Mouse (Mus musculus) heart, embryonic 10.5 days (tissue): Measurements from ENCODE around the gene Optn. TPM values are rescaled to one million over a fixed set of nuclear protein-coding genes. Genes with fewer than 3 reads are reported as not detected.
"Not testable (repeated sequence)": the region's sequence is repeated elsewhere in the genome, so short reads cannot be mapped to it uniquely, and the experiment has no call there.

Source experiments
- DNase-seq: peaks from one replicate; pipeline ENCODE4 v3.0.0-alpha.2; 2017; ENCODE audit warnings: low spot score
- H3K27ac ChIP-seq: fragments of 300-500 bp; sonication (generic); 2 replicates; pipeline ENCODE4 v1.5.1; 2016; ENCODE audit warnings: mild to moderate bottlenecking
- H3K27me3 ChIP-seq: fragments of 300-500 bp; sonication (generic); 2 replicates; pipeline ENCODE4 v1.6.1; 2016; ENCODE audit warnings: mild to moderate bottlenecking; ENCODE audit not compliant: poor library complexity, insufficient read depth, severe bottlenecking
- H3K36me3 ChIP-seq: fragments of 300-500 bp; sonication (generic); 2 replicates; pipeline ENCODE4 v1.6.1; 2016; ENCODE audit warnings: mild to moderate bottlenecking, moderate library complexity
- H3K4me1 ChIP-seq: fragments of 300-500 bp; sonication (generic); 2 replicates; pipeline ENCODE4 v1.6.1; 2016; ENCODE audit warnings: mild to moderate bottlenecking
- H3K4me3 ChIP-seq: fragments of 300-500 bp; sonication (generic); 2 replicates; pipeline ENCODE4 v1.5.1; 2016; ENCODE audit warnings: mild to moderate bottlenecking, moderate library complexity
- H3K9me3 ChIP-seq: fragments of 300-500 bp; sonication (generic); 2 replicates; pipeline ENCODE4 v1.6.1; 2016; ENCODE audit warnings: mild to moderate bottlenecking, moderate library complexity
- WGBS: fragments of 180-500 bp; shearing (Covaris S2); methylation state at CpG from one replicate; pipeline ENCODE4 v1.1.7; 2016; 5-methylcytosine and 5-hydroxymethylcytosine counted together
- polyA plus RNA-seq: library from polyadenylated mRNA; unstranded; fragments of >200 nt; fragmentation: Nextera tagmentation; extraction: Ambion mirVana; gene quantifications from 2 replicates; pipeline ENCODE4 v1.2.1, GENCODE M21; 2016

Optn gene
- polyA plus RNA-seq, 1 experiment from 2014 or later: 10.0 TPM

DNA sequence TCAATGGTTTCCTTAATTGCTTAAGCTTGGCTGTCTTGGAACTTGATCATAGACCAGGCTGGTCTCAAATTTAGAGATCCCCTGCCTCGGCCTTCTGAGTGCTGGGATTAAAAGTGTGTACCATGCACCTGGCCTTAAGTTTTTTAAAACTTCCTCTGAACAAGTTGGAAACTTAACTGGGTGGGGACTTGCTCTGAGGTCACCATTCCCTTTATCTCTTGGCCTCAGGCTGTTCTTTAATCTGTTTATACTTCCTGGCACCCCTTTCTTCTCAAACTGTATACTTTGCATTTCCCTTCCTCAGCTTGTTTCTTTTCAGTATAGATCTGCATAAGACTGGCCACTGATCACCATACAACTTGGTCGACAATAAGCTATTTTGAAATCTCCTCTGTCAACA, 14.1 kb upstream of the Optn start:
- no peak for DNase-seq
- Histone ChIP-seq H3K4me3 (no peak overlapping the region), H3K27ac (no peak overlapping the region), H3K27me3 (no peaks in the 10 kb centered on the region), H3K9me3 (no peaks in the 10 kb centered on the region), H3K4me1 (no peaks in the 10 kb centered on the region), H3K36me3 (no peaks in the 10 kb centered on the region)
- WGBS: 54% methylated on average over 2 of the region's 2 CpGs

DNA sequence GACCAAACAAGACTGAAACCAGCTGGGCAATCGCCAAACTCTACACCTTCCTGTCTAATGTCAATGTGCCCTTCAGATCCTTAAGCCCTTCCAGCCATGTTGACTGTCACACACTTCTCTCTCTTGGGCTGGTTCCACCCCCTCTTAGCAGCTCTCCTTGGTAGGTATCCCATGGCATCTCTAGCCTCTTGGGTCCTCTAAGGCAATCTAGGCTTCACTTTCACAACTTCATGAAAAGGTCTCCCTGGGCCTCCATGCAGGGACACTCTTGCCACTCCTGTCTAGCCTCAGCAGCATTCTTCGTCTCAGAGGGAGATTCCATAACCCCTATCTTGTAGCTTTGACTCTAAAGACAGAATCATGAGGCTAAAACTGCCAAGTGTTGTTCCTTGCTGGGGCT, 13.6 kb upstream of the Optn start:
- DNase-seq: no peak
- WGBS: 73% methylated on average over 2 of the region's 2 CpGs
- Histone ChIP-seq H3K36me3 (no peaks in the 10 kb centered on the region), H3K9me3 (no peaks in the 10 kb centered on the region), H3K27ac (no peak overlapping the region), H3K27me3 (no peaks in the 10 kb centered on the region), H3K4me1 (no peaks in the 10 kb centered on the region), H3K4me3 (no peak overlapping the region)

DNA sequence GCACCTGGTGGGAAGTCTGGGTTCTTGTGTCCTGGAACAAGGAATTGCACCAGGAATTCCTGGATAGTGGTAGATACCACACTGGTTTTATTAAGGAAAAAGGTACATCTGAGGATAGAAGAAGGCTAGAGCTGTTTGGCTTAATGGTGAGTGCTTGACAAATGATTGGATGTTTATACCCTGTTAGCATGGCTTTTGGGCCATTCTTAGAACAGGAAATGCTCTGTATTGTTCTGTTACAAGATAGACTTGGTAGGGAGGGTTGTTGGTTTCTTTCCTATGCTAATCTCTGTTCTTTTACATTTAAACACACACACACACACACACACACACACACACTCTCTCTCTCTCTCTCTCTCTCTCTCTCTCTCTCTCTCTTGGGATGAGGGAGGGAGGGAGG, 12.0 kb upstream of the Optn start:
- Histone ChIP-seq H3K36me3 (no peaks in the 10 kb centered on the region), H3K27ac (no peak overlapping the region), H3K4me3 (no peak overlapping the region), H3K9me3 (no peaks in the 10 kb centered on the region), H3K4me1 (no peaks in the 10 kb centered on the region), H3K27me3 (no peaks in the 10 kb centered on the region)
- no peak for DNase-seq

DNA sequence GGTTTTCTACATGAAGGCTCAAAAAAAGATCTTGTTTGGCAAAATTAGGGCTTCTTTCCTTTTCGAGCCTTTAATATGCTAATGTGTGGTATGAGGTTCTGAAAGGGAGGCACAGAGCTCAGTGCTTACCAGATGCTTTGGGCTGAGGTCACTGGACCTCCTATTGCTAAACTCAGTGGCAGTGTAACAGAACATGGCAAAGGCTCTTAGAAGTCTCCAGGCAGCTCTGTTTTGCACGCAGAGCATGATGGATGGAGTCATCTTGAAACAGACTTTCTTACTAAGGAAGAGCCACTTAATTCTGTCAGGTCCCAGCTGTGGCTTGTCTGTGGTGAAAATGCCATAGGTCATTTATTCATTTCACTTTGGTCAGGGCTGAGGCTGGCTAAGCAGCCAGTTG, 11.6 kb upstream of the Optn start:
- no peak overlapping the region for H3K4me3 ChIP-seq
- H3K27me3 ChIP-seq: no peaks in the 10 kb centered on the region
- no peaks in the 10 kb centered on the region for H3K4me1 ChIP-seq
- H3K9me3 ChIP-seq: no peaks in the 10 kb centered on the region
- no peaks in the 10 kb centered on the region for H3K36me3 ChIP-seq
- H3K27ac ChIP-seq: no peak overlapping the region
- DNase-seq: no peak
- 69% methylated on average over 2 of the region's 2 CpGs for WGBS

DNA sequence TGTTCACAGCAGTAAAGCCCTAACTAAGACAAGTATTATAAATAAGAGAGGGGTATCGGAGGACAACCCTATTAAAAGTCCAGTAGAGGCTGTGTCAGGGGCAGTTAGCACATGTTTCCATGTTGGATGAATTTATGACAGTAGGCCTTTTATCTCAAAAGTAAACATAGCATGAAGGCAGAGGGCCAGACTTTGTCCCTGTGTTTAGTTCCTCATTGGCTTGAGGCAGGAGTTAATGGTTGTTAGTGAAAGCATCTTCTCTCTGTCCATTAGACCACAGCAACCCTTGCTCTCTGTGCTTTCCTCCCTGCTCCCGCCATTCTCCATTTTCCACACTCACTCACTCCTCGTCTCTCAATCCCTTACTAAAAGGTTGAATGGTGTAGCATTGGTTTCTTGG, 9.9 kb upstream of the Optn start:
- no peaks in the 10 kb centered on the region for H3K36me3 ChIP-seq
- no peaks in the 10 kb centered on the region for H3K4me1 ChIP-seq
- H3K27me3 ChIP-seq: no peaks in the 10 kb centered on the region
- WGBS: 83% methylated on average over 3 of the region's 3 CpGs
- DNase-seq: no peak
- no peaks in the 10 kb centered on the region for H3K9me3 ChIP-seq
- no peak overlapping the region for H3K27ac ChIP-seq
- no peak overlapping the region for H3K4me3 ChIP-seq

DNA sequence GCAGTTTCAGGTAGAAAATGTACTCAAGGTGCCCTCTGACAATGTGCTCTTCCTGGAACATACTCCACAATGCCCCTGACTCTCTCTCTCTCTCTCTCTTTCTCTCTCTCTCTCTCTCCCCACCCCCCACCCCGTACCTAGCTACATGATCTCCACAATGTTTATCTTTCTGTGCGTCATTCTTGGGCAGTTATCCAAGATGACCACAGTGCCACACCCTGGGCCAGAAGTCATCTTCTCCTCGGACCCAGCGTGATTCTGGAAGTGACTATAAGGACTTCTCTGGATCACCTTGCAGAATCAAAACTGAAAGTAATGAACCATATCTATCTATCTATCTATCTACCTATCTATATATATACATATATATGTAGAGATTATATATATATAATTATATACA, 4.1 kb upstream of the Optn start:
- Histone ChIP-seq H3K27ac (no peak overlapping the region), H3K36me3 (no peaks in the 10 kb centered on the region), H3K27me3 (no peaks in the 10 kb centered on the region), H3K4me1 (peaks cover 2% of the 10 kb centered on the region; the same call in 1 of the 2 replicates), H3K9me3 (no peaks in the 10 kb centered on the region), H3K4me3 (no peak overlapping the region)
- 72% methylated on average over 4 of the region's 4 CpGs for WGBS
- DNase-seq: no peak

DNA sequence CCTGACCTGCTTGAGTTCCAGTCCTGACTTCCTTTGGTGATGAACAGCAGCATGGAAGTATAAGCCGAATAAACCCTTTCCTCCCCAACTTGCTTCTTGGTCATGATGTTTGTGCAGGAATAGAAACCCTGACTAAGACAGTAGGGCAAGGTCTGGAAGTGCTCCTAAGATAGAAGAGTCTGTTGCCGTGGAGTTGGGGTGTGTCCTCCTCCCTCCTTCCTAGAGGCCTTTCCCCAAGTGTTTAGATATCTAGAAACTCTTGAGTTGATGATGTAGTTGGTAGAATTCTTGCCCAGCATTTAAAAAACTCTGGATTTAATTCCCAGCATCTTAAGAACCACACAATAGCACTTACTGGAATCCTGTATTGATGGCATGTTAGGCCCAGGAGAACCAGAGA, 3.4 kb upstream of the Optn start:
- 78% methylated on average over 2 of the region's 2 CpGs for WGBS
- H3K27ac ChIP-seq, H3K36me3 ChIP-seq, H3K27me3 ChIP-seq, DNase-seq, H3K4me3 ChIP-seq, H3K4me1 ChIP-seq, H3K9me3 ChIP-seq: not testable (repeated sequence)

DNA sequence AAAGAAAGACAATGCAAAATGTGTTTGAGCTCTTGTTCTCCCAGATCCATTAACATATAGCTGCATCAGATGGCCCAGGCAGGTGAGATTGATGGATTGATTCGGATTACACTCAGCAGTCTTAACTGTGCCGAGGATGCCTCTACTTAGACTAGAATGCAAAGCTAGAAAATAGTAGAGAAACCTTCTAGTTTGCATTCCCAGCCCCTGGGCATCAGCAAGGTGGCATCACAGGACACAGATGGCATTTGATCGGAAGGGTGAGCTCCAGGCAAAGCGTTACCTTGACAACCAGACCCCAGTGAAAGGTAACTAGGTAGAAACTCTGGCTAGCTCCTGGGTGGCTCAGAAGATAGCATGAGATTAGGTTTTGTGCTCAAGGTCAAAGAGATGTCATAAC, 396 bp upstream of the Optn start:
- Histone ChIP-seq H3K27ac (no peak overlapping the region), H3K27me3 (no peaks in the 10 kb centered on the region), H3K4me3 (peak overlapping the region; percentile 67), H3K4me1 (peaks cover 5% of the 10 kb centered on the region; the same call in 1 of the 2 replicates), H3K9me3 (no peaks in the 10 kb centered on the region), H3K36me3 (no peaks in the 10 kb centered on the region)
- DNase-seq: no peak
- 44% methylated on average over 4 of the region's 4 CpGs for WGBS

DNA sequence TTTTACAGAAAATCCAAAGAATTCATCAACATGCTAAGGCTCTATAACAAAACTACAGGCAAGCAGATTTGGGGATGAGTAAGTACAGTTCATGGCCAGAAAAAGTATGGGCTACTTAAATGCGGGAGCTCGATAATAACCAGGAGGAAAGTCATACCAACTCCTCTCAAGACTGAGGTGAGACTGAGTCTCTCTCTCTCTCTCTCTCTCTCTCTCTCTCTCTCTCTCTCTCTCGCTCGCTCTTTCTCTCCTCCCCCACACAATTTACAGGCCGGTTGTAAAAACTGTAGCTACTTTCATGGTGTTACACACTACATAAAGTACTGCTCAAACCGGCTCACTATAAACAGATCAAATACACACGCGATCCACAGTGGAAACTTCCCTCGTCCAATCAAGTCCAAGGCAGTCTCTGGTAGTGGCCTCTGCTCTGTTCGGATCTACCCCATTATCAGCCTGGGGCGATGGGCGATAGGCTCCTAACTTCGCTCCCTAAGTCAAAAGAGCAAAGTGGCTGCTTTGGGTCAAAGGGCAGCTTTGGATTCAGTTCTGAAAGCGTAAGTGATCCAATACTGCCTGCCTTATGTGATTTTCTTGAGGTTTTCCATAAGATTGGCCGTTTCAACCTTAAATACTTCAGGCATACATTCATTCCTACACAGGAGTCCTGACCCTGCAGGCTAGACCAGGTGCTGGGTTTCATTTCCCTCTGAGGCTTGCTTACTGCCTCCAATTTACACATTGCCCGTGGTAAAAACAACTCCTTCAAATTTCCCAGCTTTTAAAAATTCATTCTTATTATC, 1.2 kb downstream of the Optn start:
- Histone ChIP-seq H3K9me3 (no peaks in the 10 kb centered on the region), H3K4me3 (peak overlapping the region; percentile 67), H3K4me1 (peaks cover 5% of the 10 kb centered on the region; the same call in 1 of the 2 replicates), H3K27ac (no peak overlapping the region), H3K27me3 (no peaks in the 10 kb centered on the region), H3K36me3 (no peaks in the 10 kb centered on the region)
- DNase-seq: no peak
- WGBS: 39% methylated on average over 16 of the region's 16 CpGs

DNA sequence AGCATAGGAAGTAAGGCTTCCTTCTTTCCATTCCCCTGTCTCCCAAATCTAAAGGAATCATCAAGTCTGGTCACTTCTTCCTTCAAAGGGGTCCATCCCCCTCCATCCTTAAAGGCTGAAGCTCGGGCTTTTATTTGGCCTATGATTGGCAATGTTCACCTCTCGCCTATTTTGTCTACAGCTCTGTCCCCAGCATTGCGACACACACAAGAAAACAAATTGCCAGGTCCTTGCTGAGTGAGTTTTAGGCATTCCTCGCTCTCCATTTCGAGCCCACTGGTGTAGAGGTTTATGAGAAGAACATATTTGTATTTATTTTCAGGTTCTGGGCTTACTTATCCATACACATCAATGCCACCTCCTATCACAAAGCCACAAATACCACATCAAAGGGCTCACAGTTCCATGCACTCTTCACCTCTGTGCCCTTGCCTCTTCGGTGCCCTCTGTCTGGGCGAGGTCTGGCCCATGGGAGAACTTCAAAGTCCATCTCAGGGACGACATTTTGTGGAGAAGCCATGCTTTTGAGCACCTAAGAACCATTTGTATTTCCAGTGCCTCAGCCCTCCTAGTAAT, 2.6 kb downstream of the Optn start:
- no peak for DNase-seq
- Histone ChIP-seq H3K36me3 (no peaks in the 10 kb centered on the region), H3K27ac (no peak overlapping the region), H3K27me3 (no peaks in the 10 kb centered on the region), H3K4me3 (no peak overlapping the region), H3K4me1 (peaks cover 5% of the 10 kb centered on the region; the same call in 1 of the 2 replicates), H3K9me3 (no peaks in the 10 kb centered on the region)
- WGBS: 77% methylated on average over 8 of the region's 8 CpGs

DNA sequence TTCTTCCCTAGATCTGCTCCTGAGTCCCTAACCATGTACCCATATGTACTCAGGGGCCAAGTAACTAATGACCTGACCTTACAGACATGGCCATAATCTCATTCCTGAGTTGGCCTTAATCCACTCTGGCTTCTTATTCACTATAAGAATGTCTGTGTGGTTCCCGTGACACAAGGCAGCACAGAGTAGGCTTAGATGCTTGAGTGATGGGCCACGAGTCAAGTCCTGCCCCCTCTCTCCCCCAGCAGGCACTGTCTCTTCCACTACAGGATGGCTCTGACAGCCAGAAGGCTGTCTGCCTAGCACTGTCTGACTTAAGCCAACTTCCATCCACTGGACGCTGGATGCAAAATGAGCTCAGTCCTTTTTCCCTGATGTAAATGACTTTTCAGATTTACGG, 3.9 kb downstream of the Optn start:
- DNase-seq: no peak
- Histone ChIP-seq H3K27ac (no peak overlapping the region), H3K4me3 (no peak overlapping the region), H3K4me1 (peaks cover 5% of the 10 kb centered on the region; the same call in 1 of the 2 replicates), H3K27me3 (no peaks in the 10 kb centered on the region), H3K9me3 (no peaks in the 10 kb centered on the region), H3K36me3 (no peaks in the 10 kb centered on the region)
- WGBS: 84% methylated on average over 4 of the region's 4 CpGs

DNA sequence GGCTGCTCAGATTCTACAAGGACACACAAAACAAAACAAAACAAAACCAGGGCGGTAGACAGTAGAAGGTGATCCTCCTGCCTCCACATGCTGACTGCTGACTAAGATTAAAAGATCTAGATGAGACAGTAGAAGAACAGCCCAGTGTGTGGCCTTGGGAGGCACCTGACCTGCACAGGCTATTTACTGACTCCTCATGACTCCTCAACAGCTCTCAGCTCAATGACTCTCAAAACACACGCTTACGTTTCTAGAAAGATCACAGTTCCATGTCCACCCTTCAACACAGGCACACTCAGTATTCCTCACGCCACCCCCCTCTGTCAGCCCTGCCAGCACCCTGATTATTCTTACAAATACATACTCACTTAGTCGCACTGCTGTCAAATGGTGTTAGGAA, 5.4 kb downstream of the Optn start:
- no peaks in the 10 kb centered on the region for H3K36me3 ChIP-seq
- no peak overlapping the region for H3K4me3 ChIP-seq
- WGBS: 80% methylated on average over 5 of the region's 5 CpGs
- DNase-seq: no peak
- peaks cover 5% of the 10 kb centered on the region; the same call in 1 of the 2 replicates for H3K4me1 ChIP-seq
- H3K27me3 ChIP-seq: no peaks in the 10 kb centered on the region
- no peaks in the 10 kb centered on the region for H3K9me3 ChIP-seq
- no peak overlapping the region for H3K27ac ChIP-seq

DNA sequence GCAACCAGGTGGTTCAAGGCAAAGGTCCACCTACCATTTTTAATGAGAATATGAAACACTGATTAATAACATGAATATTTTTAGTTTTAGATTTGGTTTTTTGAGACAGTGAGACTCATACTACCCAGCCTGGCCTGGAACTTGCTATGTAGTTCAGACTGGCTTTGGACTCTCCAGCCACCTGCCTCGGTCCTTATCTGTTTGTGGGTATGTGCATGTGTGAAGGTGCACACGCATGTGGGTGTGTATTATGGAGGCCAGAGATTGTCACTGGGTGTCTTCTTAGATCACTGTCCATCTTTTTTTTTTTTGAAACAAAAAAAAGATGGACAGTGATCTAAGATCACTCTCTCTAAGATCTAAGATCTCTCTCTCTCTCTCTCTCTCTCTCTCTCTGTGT, 13.3 kb downstream of the Optn start:
- Histone ChIP-seq H3K27ac (no peak overlapping the region), H3K4me1 (no peaks in the 10 kb centered on the region), H3K4me3 (no peak overlapping the region), H3K9me3 (no peaks in the 10 kb centered on the region), H3K27me3 (no peaks in the 10 kb centered on the region), H3K36me3 (peaks cover 6% of the 10 kb centered on the region)
- no peak for DNase-seq
- WGBS: 100% methylated on average over 2 of the region's 2 CpGs

DNA sequence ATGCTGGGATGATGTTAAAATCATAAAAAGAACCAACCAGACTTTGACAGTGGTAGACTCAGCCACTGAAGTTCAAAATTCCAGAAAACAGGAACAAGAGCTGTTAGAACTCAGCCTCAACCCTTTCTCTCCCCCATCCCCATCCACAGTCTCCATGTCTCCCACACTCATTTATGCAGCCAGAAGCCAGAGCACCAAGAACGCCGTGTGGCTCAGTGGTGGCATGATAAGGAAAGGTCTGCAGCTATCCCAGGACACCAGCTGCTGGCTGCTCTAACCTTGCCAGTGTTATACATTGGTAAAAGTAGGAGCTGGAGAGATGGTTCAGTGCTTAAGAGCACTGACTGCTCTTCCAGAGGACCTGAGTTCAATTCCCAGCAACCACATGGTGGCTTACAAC, 16.8 kb downstream of the Optn start:
- H3K9me3 ChIP-seq: no peaks in the 10 kb centered on the region
- no peaks in the 10 kb centered on the region for H3K27me3 ChIP-seq
- no peak overlapping the region for H3K4me3 ChIP-seq
- WGBS: 70% methylated on average over 2 of the region's 2 CpGs
- H3K36me3 ChIP-seq: no peaks in the 10 kb centered on the region
- no peak for DNase-seq
- H3K4me1 ChIP-seq: peaks cover 25% of the 10 kb centered on the region; the same call in 1 of the 2 replicates
- H3K27ac ChIP-seq: no peak overlapping the region
